Mouse (Mus musculus) hindbrain, embryonic 14.5 days (tissue): ENCODE measurements around the gene Cep295nl. TPM values are rescaled to one million over a fixed set of nuclear protein-coding genes. Genes with fewer than 3 reads are reported as not detected.

Experiments used
- ATAC-seq: fragments of 200-750 bp; cut with Nextera tagmentation; 2 replicates; pipeline ENCODE4 v1.8.0; 2017; ENCODE audit warnings: moderate number of reproducible peaks, mild to moderate bottlenecking, moderate TSS enrichment, moderate library complexity; ENCODE audit not compliant: low FRiP score
- DNase-seq: peaks from one replicate; pipeline ENCODE4 v3.0.0-alpha.2; 2015; ENCODE audit warnings: low spot score
- H3K27ac ChIP-seq: fragments of 300-500 bp; sonication (generic); 2 replicates; pipeline ENCODE4 v1.5.1; 2014; ENCODE audit warnings: mild to moderate bottlenecking, moderate library complexity
- H3K27me3 ChIP-seq: fragments of 300-500 bp; sonication (generic); 2 replicates; pipeline ENCODE4 v1.6.1; 2014; ENCODE audit warnings: mild to moderate bottlenecking, low read length, mixed read lengths; ENCODE audit not compliant: control insufficient read depth, insufficient read depth
- H3K36me3 ChIP-seq: fragments of 300-500 bp; sonication (generic); replicated peaks from 2 replicates; pipeline ENCODE4 v1.6.1; 2014; ENCODE audit not compliant: control insufficient read depth, insufficient read depth
- H3K4me1 ChIP-seq: fragments of 300-500 bp; sonication (generic); replicated peaks from 2 replicates; pipeline ENCODE4 v1.6.1; 2014; ENCODE audit warnings: antibody characterized with exemption, low read length, mixed read lengths; ENCODE audit not compliant: control insufficient read depth, insufficient read depth
- H3K4me2 ChIP-seq: fragments of 300-500 bp; sonication (generic); replicated peaks from 2 replicates; pipeline ENCODE4 v1.6.1; 2014; ENCODE audit warnings: mild to moderate bottlenecking, moderate library complexity
- H3K4me3 ChIP-seq: fragments of 300-500 bp; sonication (generic); replicated peaks from 2 replicates; pipeline ENCODE4 v1.5.1; 2014; ENCODE audit warnings: mild to moderate bottlenecking, low read length
- H3K9ac ChIP-seq: fragments of 300-500 bp; sonication (generic); 2 replicates; pipeline ENCODE4 v1.6.1; 2014
- H3K9me3 ChIP-seq: fragments of 300-500 bp; sonication (generic); 2 replicates; pipeline ENCODE4 v1.6.1; 2016; ENCODE audit warnings: low read length; ENCODE audit not compliant: control insufficient read depth
- WGBS: fragments of 180-500 bp; shearing (Covaris S2); extraction: QIAGEN DNeasy Blood & Tissue Kit; methylation state at CpG from one replicate; pipeline ENCODE4 v1.1.7; 2014; 5-methylcytosine and 5-hydroxymethylcytosine counted together
- polyA plus RNA-seq: library from polyadenylated mRNA; unstranded; fragments of >200 nt; fragmentation: Nextera tagmentation; extraction: Ambion mirVana; gene quantifications from 2 replicates; pipeline ENCODE4 v1.2.1, GENCODE M21; 2014

Gene Cep295nl
- polyA plus RNA-seq, 1 experiment from 2014 or later = not detected

GRCm38 (mm10) chr11:118372641-118373040 is 30.3 kb upstream of the Cep295nl start:
- 62% methylated on average over 7 of the region's 7 CpGs for WGBS
- Histone ChIP-seq H3K27me3 (no peaks in the 10 kb centered on the region), H3K9ac (no peak overlapping the region), H3K4me1 (no peaks in the 10 kb centered on the region), H3K4me3 (no peak overlapping the region), H3K27ac (no peak overlapping the region), H3K36me3 (no peaks in the 10 kb centered on the region), H3K9me3 (no peaks in the 10 kb centered on the region), H3K4me2 (no peak overlapping the region)
- ATAC-seq (no peak), DNase-seq (no peak)

DNA sequence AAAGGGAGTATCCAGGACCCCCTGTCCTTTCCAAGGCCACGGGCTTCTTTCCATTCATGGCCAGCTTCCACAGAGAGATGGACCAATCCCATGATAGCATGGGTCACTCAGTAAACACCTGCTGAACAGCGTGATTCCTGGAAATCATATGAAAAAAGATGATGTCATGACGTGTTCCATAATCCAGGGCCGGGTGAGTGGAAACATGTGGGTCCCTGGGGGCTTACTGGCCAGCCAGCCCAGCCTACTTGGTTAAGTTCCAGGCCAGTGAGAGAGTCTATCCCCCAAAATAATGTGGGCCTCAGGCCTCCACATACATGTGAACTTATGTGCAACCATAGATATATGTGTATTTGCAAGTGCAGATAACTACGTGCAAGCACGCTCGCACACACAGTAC is 29.6 kb upstream of the Cep295nl start:
- no peak for DNase-seq
- H3K27ac ChIP-seq = no peak overlapping the region
- no peak overlapping the region for H3K4me3 ChIP-seq
- no peaks in the 10 kb centered on the region for H3K4me1 ChIP-seq
- H3K9me3 ChIP-seq = no peaks in the 10 kb centered on the region
- ATAC-seq = no peak
- H3K4me2 ChIP-seq = no peak overlapping the region
- H3K36me3 ChIP-seq = no peaks in the 10 kb centered on the region
- 85% methylated on average over 7 of the region's 7 CpGs for WGBS
- H3K27me3 ChIP-seq = no peaks in the 10 kb centered on the region
- H3K9ac ChIP-seq = no peak overlapping the region

DNA sequence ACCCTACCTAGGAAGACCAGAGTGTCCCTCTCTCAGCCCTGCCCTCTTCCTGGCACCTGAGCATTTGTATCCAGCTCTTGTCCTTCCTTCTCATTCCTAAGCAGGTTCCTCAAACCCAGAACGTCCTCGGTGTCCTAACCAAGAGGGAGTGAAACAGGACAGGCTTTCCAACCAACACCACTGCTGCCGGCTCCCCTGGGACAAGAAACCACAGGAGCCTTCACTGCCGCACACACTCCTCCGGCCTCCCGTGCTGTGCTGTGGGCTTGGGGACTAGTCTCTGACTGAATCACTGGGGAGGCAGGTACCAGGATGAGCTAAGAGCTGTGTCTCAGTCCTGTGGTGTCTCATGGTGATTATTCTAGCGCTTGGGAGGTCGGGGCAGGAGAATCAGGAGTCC is 27.4 kb upstream of the Cep295nl start:
- Histone ChIP-seq H3K27ac (no peak overlapping the region), H3K27me3 (no peaks in the 10 kb centered on the region), H3K36me3 (no peaks in the 10 kb centered on the region), H3K4me1 (no peaks in the 10 kb centered on the region), H3K4me2 (no peak overlapping the region), H3K4me3 (no peak overlapping the region), H3K9ac (no peak overlapping the region), H3K9me3 (no peaks in the 10 kb centered on the region)
- no peak for DNase-seq
- no peak for ATAC-seq
- WGBS = 78% methylated on average over 8 of the region's 8 CpGs

GRCm38 (mm10) chr11:118369251-118369650 is 27.0 kb upstream of the Cep295nl start:
- no peak for ATAC-seq
- 91% methylated on average over 5 of the region's 5 CpGs for WGBS

DNA sequence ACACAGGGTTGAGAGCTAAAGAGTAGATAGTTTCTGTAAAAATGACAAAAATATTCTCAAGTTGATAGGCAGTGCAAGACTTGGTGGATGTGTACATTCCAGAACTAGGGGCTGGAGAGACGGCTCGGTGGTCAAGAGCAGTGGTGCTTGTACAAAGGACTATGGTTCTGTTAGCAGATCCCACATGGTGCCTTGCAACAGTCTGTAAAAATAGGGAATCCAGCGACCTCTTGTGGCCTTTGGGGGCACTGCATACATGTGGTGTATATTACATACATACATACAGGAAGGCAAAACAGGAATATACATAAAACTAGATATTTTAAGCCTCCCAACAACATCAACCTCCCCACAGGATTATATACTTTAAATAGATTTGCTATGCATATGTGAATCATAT is 26.0 kb upstream of the Cep295nl start:
- Histone ChIP-seq H3K4me2 (no peak overlapping the region), H3K4me1 (0 out of 2 replicates have a peak, but pooled peaks cover 3% of the 10 kb centered on the region), H3K4me3 (no peak overlapping the region), H3K27ac (no peak overlapping the region), H3K9ac (no peak overlapping the region), H3K9me3 (no peaks in the 10 kb centered on the region), H3K27me3 (no peaks in the 10 kb centered on the region), H3K36me3 (no peaks in the 10 kb centered on the region)
- DNase-seq (no peak), ATAC-seq (no peak)
- WGBS = 64% methylated on average over 3 of the region's 3 CpGs

More at GRCm38 (mm10) chr11:118369251-118369650, 27.0 kb upstream of the Cep295nl start:
- no peak for DNase-seq
- Histone ChIP-seq H3K4me3 (no peak overlapping the region), H3K4me1 (no peaks in the 10 kb centered on the region), H3K9ac (no peak overlapping the region), H3K36me3 (no peaks in the 10 kb centered on the region), H3K27ac (no peak overlapping the region), H3K4me2 (no peak overlapping the region), H3K27me3 (no peaks in the 10 kb centered on the region), H3K9me3 (no peaks in the 10 kb centered on the region)

DNA sequence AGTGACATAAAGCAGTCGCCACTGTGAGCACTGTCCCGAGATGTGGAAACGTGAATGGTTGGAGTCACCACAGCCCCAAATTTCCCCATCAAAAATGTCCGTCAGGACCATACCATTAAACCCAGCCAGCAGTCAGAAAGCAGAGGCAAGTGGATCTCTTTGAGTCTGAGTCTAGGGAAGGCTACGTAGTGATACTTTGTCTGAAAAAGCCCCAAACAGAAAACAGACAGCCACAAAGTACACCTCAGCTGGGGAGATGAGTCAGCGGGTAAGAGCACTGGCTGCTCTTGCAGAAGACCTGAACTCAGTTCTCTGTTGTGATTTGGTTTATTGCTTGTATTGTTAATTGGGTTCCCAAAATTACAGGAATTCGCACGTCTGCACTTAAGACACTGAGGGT is 24.3 kb upstream of the Cep295nl start:
- H3K27ac ChIP-seq = no peak overlapping the region
- no peak overlapping the region for H3K4me2 ChIP-seq
- no peak overlapping the region for H3K4me3 ChIP-seq
- H3K36me3 ChIP-seq = no peaks in the 10 kb centered on the region
- ATAC-seq = no peak
- H3K27me3 ChIP-seq = no peaks in the 10 kb centered on the region
- no peaks in the 10 kb centered on the region for H3K9me3 ChIP-seq
- 81% methylated on average over 8 of the region's 8 CpGs for WGBS
- DNase-seq = no peak
- H3K4me1 ChIP-seq = peaks cover 8% of the 10 kb centered on the region; the same call in 1 of the 2 replicates
- H3K9ac ChIP-seq = no peak overlapping the region

DNA sequence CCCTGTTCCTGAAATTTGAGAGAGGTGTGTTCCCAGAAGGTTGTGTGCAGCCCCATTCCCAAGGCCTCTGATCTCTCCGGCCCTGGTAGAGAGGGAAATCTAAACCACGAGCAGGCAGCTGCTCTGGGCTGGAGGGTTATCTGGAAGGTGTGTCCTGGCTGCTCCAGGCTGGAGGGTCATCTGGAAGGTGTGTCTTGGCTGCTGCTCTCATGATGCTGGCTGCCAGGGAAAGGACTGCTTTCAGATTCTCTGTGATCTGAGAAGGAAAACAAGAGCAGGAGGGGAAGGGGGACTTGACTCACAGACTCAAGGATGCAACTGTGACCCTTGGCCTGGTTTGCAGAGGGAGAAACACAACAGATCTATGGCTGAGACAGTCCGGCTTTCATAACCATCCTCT is 23.8 kb upstream of the Cep295nl start:
- Histone ChIP-seq H3K4me3 (no peak overlapping the region), H3K4me1 (peaks cover 8% of the 10 kb centered on the region; the same call in 1 of the 2 replicates), H3K9me3 (no peaks in the 10 kb centered on the region), H3K36me3 (no peaks in the 10 kb centered on the region), H3K27me3 (no peaks in the 10 kb centered on the region), H3K9ac (no peak overlapping the region), H3K4me2 (no peak overlapping the region), H3K27ac (no peak overlapping the region)
- ATAC-seq (no peak), DNase-seq (no peak)
- 73% methylated on average over 3 of the region's 3 CpGs for WGBS

DNA sequence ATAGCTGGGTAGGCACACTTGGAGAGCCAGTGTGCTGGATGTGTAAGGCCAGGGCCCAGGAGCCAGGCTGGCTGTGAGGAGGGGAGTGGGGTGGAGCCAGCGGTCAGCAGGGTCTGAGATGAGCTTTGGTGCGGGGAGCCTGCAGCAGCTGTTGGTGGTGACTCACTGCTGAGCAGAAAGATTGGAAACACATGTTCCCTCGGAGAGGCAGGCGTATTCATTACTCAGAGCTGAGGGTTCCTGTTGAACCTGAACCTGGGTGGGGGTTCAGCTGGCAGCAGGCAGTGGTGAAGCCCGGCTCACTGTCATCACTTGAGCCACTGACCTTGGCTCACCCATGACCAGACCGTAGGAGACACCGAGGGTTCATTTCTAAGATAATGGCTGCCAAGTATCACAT is 22.9 kb upstream of the Cep295nl start:
- Histone ChIP-seq H3K4me3 (no peak overlapping the region), H3K27me3 (no peaks in the 10 kb centered on the region), H3K9ac (no peak overlapping the region), H3K4me1 (peaks cover 8% of the 10 kb centered on the region; the same call in 1 of the 2 replicates), H3K9me3 (no peaks in the 10 kb centered on the region), H3K36me3 (no peaks in the 10 kb centered on the region), H3K4me2 (no peak overlapping the region), H3K27ac (no peak overlapping the region)
- DNase-seq (no peak), ATAC-seq (no peak)
- 75% methylated on average over 7 of the region's 7 CpGs for WGBS

DNA sequence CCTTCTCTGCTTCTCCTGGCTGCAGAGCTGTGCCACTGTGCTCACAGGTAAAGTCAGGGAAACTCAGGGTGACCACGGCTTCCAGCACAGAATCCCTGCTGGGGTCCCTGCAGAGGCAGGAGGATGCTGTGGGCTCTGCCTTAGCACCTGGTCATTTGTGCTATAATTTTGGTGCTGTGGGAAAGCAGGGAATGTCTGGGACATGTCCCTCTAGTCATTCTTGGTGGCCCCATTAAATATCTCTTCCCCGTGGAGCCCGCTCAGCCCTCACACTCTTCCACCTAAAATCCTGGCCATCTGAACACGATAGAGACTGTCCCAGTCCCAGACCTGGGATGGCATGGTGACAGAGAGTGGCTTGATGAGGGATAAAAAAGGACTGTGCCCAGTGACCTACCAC is 21.7 kb upstream of the Cep295nl start:
- Histone ChIP-seq H3K27ac (no peak overlapping the region), H3K4me1 (peaks cover 8% of the 10 kb centered on the region; the same call in 1 of the 2 replicates), H3K9ac (no peak overlapping the region), H3K9me3 (no peaks in the 10 kb centered on the region), H3K36me3 (no peaks in the 10 kb centered on the region), H3K4me2 (no peak overlapping the region), H3K27me3 (no peaks in the 10 kb centered on the region), H3K4me3 (no peak overlapping the region)
- DNase-seq (no peak), ATAC-seq (no peak)
- WGBS = 88% methylated on average over 4 of the region's 4 CpGs

GRCm38 (mm10) chr11:118362971-118363518 is 20.7 kb upstream of the Cep295nl start:
- no peak overlapping the region for H3K27ac ChIP-seq
- no peak for ATAC-seq
- WGBS = 10% methylated on average over 8 of the region's 8 CpGs

More at GRCm38 (mm10) chr11:118362971-118363518, 20.7 kb upstream of the Cep295nl start:
- DNase-seq = no peak
- Histone ChIP-seq H3K9me3 (no peaks in the 10 kb centered on the region), H3K36me3 (no peaks in the 10 kb centered on the region), H3K4me1 (peaks cover 8% of the 10 kb centered on the region; the same call in 1 of the 2 replicates), H3K4me3 (no peak overlapping the region), H3K9ac (no peak overlapping the region), H3K27me3 (no peaks in the 10 kb centered on the region), H3K4me2 (no peak overlapping the region)
